Mouse (Mus musculus) heart, embryonic 16.5 days (tissue): ENCODE results near the gene Zmiz1. TPM values are rescaled to one million over a fixed set of nuclear protein-coding genes. Genes with fewer than 3 reads are reported as not detected.

ENCODE experiments used
- ATAC-seq: fragments of 200-750 bp; cut with Nextera tagmentation; replicated peaks from 2 replicates; pipeline ENCODE4 v1.8.0; 2017; ENCODE audit warnings: moderate number of reproducible peaks; ENCODE audit not compliant: insufficient read depth, low FRiP score; ENCODE audit errors: extremely low read depth
- H3K27ac ChIP-seq: fragments of 300-500 bp; sonication (generic); 2 replicates; pipeline ENCODE4 v1.5.1; 2014; ENCODE audit warnings: mild to moderate bottlenecking, low read length, control low read depth, moderate library complexity
- H3K27me3 ChIP-seq: fragments of 300-500 bp; sonication (generic); 2 replicates; pipeline ENCODE4 v1.6.1; 2014; ENCODE audit warnings: low read length, mixed read lengths; ENCODE audit not compliant: control insufficient read depth, insufficient read depth
- H3K36me3 ChIP-seq: fragments of 300-500 bp; sonication (generic); 2 replicates; pipeline ENCODE4 v1.6.1; 2014; ENCODE audit not compliant: control insufficient read depth, insufficient read depth
- H3K4me1 ChIP-seq: fragments of 300-500 bp; sonication (generic); 2 replicates; pipeline ENCODE4 v1.6.1; 2014; ENCODE audit warnings: low read length, mixed read lengths; ENCODE audit not compliant: control insufficient read depth, insufficient read depth
- H3K4me2 ChIP-seq: fragments of 300-500 bp; sonication (generic); 2 replicates; pipeline ENCODE4 v1.6.1; 2014; ENCODE audit warnings: low read depth, mild to moderate bottlenecking, control low read depth, low read length
- H3K4me3 ChIP-seq: fragments of 300-500 bp; sonication (generic); 2 replicates; pipeline ENCODE4 v1.5.1; 2014; ENCODE audit warnings: mild to moderate bottlenecking, control low read depth, low read length
- H3K9ac ChIP-seq: fragments of 300-500 bp; sonication (generic); 2 replicates; pipeline ENCODE4 v1.6.1; 2014; ENCODE audit warnings: low read length, control low read depth
- H3K9me3 ChIP-seq: fragments of 300-500 bp; sonication (generic); replicated peaks from 2 replicates; pipeline ENCODE4 v1.6.1; 2016; ENCODE audit warnings: low read length; ENCODE audit not compliant: control insufficient read depth
- WGBS: fragments of 180-500 bp; shearing (Covaris S2); extraction: QIAGEN DNeasy Blood & Tissue Kit; methylation state at CpG from one replicate; pipeline ENCODE4 v1.1.7; 2014; 5-methylcytosine and 5-hydroxymethylcytosine counted together
- polyA plus RNA-seq: library from polyadenylated mRNA; unstranded; fragments of >200 nt; fragmentation: Nextera tagmentation; extraction: Ambion mirVana; gene quantifications from 2 replicates; pipeline ENCODE4 v1.2.1, GENCODE M21; 2015

Gene Zmiz1
- polyA plus RNA-seq, 1 experiment from 2014 or later, result 20.6 TPM

DNA sequence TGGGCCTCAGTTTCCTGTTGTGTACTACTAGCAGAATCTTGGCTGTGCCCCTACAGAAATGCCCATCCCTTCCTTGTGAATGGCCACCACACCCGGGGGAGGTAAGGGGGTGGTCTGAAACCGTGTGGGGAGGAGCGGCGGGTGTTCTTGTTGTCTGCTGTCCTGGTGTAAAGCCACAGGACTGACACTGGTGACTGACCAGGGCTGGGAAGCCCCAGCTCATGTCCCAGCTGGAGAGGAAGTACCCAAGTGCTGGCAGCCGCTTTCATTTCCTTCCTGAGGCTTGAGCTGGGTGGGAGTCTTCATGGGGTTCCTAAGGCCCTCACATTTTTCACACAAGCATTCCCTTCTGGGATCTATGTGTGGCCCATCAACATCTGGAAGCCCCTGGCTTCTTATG, 155.7 kb downstream of the Zmiz1 start:
- Histone ChIP-seq H3K27ac (no peak overlapping the region), H3K4me3 (no peak overlapping the region)
- no peak for ATAC-seq

DNA sequence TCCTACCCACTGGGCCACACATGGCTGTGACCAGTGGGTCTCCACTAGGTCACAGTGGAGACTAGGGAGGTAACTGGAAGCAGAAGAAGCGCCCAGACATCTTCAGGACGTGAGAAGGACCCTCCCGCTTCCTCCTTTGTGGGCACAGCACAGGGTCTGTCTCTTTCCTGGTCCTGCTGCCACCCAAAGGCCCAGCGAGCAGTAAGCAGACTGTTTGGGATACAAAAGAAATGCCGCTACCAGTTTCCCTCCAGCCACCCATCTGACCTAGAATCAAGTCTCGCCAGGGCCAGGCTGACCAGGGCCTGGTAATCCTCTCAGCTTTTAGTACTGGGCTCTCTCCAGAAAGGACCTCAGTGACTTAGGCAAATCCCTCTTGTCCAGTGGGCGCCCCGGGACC, 156.6 kb downstream of the Zmiz1 start:
- WGBS, result 87% methylated on average over 8 of the region's 8 CpGs
- H3K4me2 ChIP-seq, result no peak overlapping the region
- 0 out of 2 replicates have a peak overlapping the region, but pooled peaks have one; percentile 12 for H3K9ac ChIP-seq

More for the DNA sequence above, 155.7 kb downstream of the Zmiz1 start:
- no peak overlapping the region for H3K4me2 ChIP-seq
- no peaks in the 10 kb centered on the region for H3K27me3 ChIP-seq
- peaks cover 50% of the 10 kb centered on the region for H3K4me1 ChIP-seq
- 54% methylated on average over 5 of the region's 5 CpGs for WGBS
- H3K36me3 ChIP-seq, result no peaks in the 10 kb centered on the region
- H3K9me3 ChIP-seq, result no peaks in the 10 kb centered on the region
- H3K9ac ChIP-seq, result no peak overlapping the region

DNA sequence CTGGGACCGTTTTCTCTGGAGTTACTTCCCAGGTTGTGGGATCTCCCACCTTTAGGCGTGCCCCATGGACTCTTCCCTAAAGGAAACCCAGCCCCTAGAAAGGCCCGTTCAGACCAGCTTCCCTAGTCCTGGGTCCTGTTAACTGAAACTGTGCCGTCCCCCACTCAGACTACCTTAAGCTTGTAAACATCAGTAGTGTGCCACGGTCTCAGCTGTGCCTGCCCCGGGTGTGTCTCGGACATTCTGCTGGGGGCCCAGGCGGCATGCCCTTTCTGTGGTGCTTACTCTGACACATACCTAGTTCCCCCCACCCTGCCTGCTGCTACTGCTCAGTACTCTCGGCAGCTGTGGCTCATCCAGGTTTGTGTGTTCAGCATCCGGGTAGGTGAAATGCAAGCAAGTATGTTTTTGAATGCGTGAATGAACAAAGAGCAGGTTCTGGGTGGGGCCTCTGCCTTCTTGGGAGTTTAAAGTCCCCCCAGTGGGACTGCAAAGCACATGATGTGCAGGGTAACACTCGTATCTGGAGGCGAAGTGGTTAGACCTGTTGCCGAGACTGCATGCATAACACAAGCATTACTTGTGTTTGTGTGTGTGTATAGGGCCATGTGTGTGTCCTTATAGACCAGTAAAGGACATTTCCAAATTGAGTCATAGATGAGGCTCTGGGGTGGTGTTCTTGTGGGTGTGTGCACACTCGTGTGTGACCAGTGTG, 157.2 kb downstream of the Zmiz1 start:
- no peaks in the 10 kb centered on the region for H3K36me3 ChIP-seq
- H3K27ac ChIP-seq, result no peak overlapping the region
- no peaks in the 10 kb centered on the region for H3K27me3 ChIP-seq
- WGBS, result 70% methylated on average over 15 of the region's 15 CpGs
- H3K4me2 ChIP-seq, result no peak overlapping the region
- ATAC-seq, result no peak
- no peak overlapping the region for H3K4me3 ChIP-seq
- no peak overlapping the region for H3K9ac ChIP-seq
- H3K9me3 ChIP-seq, result no peaks in the 10 kb centered on the region
- peaks cover 43% of the 10 kb centered on the region for H3K4me1 ChIP-seq

More for the DNA sequence above, 156.6 kb downstream of the Zmiz1 start:
- H3K4me1 ChIP-seq, result peaks cover 43% of the 10 kb centered on the region
- ATAC-seq, result no peak
- no peaks in the 10 kb centered on the region for H3K27me3 ChIP-seq
- no peaks in the 10 kb centered on the region for H3K36me3 ChIP-seq
- no peak overlapping the region for H3K4me3 ChIP-seq
- H3K27ac ChIP-seq, result no peak overlapping the region
- H3K9me3 ChIP-seq, result no peaks in the 10 kb centered on the region

DNA sequence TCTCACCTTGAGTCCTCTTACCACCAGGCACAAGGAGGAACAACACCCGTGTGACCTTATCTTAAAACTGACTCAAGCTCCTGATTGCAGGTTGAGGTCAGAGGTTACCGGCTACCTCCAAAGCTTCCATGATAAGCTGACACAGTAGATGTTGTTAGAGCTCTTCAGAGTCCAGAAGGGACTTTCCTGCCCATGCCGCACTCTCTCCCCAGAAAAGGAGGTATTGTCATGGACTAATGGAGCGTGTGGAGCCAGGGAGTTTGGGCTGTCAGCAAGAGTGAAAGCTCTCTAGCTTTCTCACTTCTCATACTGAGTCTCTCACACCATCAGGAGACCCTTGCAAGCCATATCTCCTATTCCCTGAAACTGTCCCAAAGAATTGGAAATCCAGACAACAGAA, 158.3 kb downstream of the Zmiz1 start:
- Histone ChIP-seq H3K4me3 (no peak overlapping the region), H3K9me3 (no peaks in the 10 kb centered on the region), H3K4me2 (no peak overlapping the region), H3K27me3 (no peaks in the 10 kb centered on the region), H3K4me1 (peaks cover 34% of the 10 kb centered on the region), H3K9ac (no peak overlapping the region), H3K27ac (no peak overlapping the region), H3K36me3 (no peaks in the 10 kb centered on the region)
- WGBS, result 52% methylated on average over 4 of the region's 4 CpGs
- no peak for ATAC-seq

DNA sequence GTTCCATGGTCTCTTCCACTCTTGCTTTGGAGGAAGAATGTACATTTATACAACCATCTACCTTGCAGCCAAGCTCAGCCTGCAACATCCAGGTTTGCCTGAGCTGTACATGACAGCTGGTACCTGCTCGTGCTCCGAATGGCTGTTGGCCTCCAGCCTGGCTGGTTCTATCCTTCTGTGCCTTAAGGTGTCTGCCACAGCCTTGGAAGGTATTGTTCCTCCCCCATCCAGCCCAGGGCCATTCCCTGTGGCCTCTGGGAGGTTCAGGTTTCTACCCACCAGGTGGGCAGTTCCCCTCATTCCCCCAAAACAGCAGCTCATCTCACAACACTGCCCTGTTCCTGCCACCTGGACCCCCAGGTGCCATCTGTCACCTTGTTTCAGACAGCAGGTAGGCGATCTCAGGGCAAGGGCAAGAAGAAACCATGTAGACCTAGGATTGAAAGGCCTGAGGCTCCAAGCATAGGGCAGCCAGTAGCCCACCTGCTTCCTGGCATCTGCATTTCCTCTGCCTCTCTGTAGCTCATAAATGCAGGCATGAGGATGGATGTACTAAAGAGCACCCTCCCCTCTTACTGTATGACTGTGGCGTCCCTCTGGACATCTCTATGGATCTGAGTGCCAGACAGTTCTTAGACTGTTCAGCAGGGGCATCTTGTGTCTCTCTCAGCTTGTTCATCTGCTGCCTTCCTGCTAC, 160.2 kb downstream of the Zmiz1 start:
- Histone ChIP-seq H3K4me3 (no peak overlapping the region), H3K27ac (no peak overlapping the region), H3K27me3 (no peaks in the 10 kb centered on the region), H3K4me1 (peaks cover 37% of the 10 kb centered on the region), H3K4me2 (no peak overlapping the region), H3K36me3 (no peaks in the 10 kb centered on the region), H3K9ac (no peak overlapping the region), H3K9me3 (no peaks in the 10 kb centered on the region)
- WGBS, result 82% methylated on average over 4 of the region's 4 CpGs
- ATAC-seq, result no peak

DNA sequence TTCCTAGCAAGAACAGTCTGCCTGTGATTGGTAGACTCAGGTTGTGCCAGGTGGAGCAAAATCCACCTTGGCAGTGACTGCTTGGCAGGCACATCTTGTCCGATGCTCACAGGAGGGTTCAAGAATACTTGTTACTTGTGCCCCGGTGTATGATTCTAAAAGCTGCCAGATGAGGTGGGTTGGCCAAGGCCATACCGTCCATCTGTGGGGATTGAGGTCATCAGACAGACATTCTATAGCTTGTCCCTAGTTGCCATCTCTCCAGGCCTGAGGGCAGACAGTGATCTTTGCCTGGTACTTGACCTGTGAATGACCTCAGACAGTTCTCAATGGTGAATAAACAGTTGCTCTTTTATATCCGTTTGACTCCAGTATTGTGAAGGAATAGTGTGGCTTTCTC, 161.8 kb downstream of the Zmiz1 start:
- no peak overlapping the region for H3K4me3 ChIP-seq
- H3K27me3 ChIP-seq, result no peaks in the 10 kb centered on the region
- WGBS, result 50% methylated on average over 4 of the region's 4 CpGs
- ATAC-seq, result no peak
- no peak overlapping the region for H3K27ac ChIP-seq
- H3K9me3 ChIP-seq, result no peaks in the 10 kb centered on the region
- H3K4me2 ChIP-seq, result no peak overlapping the region
- no peak overlapping the region for H3K9ac ChIP-seq
- peaks cover 45% of the 10 kb centered on the region for H3K4me1 ChIP-seq
- no peaks in the 10 kb centered on the region for H3K36me3 ChIP-seq

DNA sequence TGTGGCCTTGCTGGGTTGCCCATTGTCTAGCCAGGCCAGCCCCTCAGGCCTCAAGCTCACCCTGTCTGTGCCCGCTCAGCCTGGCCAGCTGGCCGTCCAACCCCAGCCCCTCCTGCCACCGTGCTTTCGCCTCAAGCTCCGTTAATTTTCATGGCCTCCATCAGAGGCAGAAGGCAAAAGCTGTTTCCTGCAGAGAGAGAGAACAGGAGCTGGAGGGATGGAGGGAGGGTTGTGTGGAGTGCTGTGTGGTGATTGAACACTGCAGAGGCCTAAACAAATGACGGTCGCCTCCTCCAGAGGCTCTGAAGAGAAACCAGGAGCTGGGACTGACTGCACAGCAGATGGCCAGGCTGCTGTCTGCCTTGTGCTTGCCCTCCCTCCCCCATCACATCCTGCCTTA, 164.7 kb downstream of the Zmiz1 start:
- Histone ChIP-seq H3K9me3 (no peaks in the 10 kb centered on the region), H3K27ac (peak overlapping the region; percentile 6; the same call in 1 of the 2 replicates), H3K4me3 (no peak overlapping the region), H3K4me2 (no peak overlapping the region), H3K9ac (peak overlapping the region; percentile 9; the same call in 1 of the 2 replicates), H3K36me3 (no peaks in the 10 kb centered on the region), H3K4me1 (peaks cover 60% of the 10 kb centered on the region), H3K27me3 (no peaks in the 10 kb centered on the region)
- no peak for ATAC-seq
- whole genome bisulfite sequencing, result 51% methylated on average over 7 of the region's 7 CpGs

DNA sequence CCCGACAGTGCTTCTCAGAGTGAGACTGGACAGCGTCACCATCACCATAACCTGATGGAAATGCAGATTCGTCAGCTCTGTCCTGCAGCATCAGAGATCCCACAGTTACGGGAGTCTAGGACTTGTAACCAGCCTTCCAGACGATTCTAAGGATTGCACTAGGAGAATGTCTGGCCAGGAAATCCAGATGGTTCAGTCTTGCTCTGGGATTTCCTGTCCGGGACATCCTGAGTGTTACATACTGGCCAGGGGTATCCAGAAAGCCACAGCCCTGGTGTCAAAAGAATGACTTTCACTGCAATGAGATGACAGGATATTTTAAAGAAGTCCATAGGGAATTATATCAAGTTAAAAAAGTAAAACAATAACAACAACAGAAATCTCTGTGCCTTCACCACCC, 165.7 kb downstream of the Zmiz1 start:
- no peak overlapping the region for H3K4me2 ChIP-seq
- ATAC-seq, result no peak
- WGBS, result 52% methylated on average over 6 of the region's 6 CpGs
- no peaks in the 10 kb centered on the region for H3K36me3 ChIP-seq
- H3K9ac ChIP-seq, result no peak overlapping the region
- H3K4me1 ChIP-seq, result peaks cover 69% of the 10 kb centered on the region
- H3K9me3 ChIP-seq, result no peaks in the 10 kb centered on the region
- H3K4me3 ChIP-seq, result no peak overlapping the region
- H3K27ac ChIP-seq, result peak overlapping the region; percentile 2; the same call in 1 of the 2 replicates
- no peaks in the 10 kb centered on the region for H3K27me3 ChIP-seq

DNA sequence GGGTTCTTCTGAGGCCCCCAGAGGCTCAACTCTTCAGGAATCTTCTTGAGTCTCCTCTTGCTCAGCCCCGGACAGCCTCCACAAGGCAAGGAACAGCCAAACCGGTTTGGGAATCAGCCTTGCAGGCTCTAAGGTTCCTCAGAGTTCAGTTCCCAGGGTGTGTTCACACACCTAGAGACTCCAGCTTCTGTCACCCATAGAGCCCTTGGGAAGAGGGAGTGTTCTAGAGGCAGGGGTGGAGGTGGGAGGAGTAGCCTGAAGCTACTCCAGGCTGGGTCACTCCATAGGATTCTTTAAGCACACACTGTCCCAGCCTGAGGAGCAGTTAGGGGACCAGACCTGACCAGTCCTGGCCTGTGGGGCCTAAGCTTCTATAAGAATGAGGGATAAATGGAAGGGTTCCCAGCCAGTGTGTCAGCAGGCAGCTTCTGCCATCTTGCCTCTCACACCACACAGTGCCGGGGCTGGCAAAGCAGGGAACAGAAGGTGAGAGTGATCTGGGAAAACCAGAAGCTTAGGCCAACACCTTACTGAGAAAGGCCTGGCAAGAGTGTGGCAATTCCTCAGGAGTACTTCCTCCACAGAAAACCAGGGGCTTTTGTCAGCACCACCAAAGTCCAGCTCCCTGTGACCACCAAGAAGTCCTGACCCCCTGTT, 168.7 kb downstream of the Zmiz1 start:
- H3K27me3 ChIP-seq, result no peaks in the 10 kb centered on the region
- H3K4me1 ChIP-seq, result peaks cover 79% of the 10 kb centered on the region
- ATAC-seq, result no peak
- H3K4me3 ChIP-seq, result no peak overlapping the region
- H3K9me3 ChIP-seq, result no peaks in the 10 kb centered on the region
- WGBS, result 64% methylated on average over 3 of the region's 3 CpGs
- H3K36me3 ChIP-seq, result no peaks in the 10 kb centered on the region
- no peak overlapping the region; the same call in 1 of the 2 replicates for H3K9ac ChIP-seq
- no peak overlapping the region for H3K4me2 ChIP-seq
- H3K27ac ChIP-seq, result peak overlapping the region; percentile 93; the same call in 1 of the 2 replicates
